14 mouse cellular contexts compared by ENCODE assay signal in the genomic region with DNA sequence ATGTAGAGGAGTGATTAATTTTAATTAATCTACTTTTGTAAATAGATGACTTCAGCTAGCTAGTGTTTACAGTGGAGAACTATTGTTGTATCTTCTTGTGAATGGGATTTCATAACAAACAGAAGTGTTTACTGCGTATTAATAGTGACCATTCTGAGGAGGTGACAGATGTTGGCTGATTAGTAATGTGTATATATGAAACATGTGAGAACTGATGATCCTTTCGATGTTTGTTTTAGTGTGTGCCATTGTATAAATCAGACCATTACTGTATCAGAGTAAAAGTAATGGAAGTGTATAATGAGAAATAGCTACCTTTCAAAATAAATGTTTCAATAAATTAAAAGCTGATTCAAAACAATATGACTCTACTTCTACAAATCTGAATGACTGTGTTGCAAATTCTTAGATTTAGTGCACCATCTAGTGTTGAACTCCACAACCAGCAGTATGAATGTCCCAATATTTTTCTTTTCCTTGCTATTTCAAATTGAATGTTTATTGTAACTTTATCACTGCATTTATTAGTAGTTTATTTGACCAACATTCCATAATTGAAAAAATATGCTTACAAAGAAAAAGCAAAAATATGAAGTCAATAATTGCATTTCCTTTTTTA.
DNase-seq lines count a peak whose midpoint lies in the region; ATAC-seq and TF ChIP-seq lines count a peak whose summit lies in the region.
"Had no signal": no experiment of that assay in that cellular context is flagged by ENCODE, and none has a peak within 500 bp of the region (broad histone marks: within the 10 kb centered on the region; RNA-seq: fewer than 3 reads in every experiment).

No protein-coding gene starts in this region.

- DNase-seq in frontal cortex, postnatal 10 days (ENCODE audit: low spot score in 2 of 2) = no peak
- DNase-seq in lung, embryonic 14.5 days = peak; percentile 65
- no peak for DNase-seq in lung, postnatal 4 days
- no peak for DNase-seq in Patski (ENCODE audit: low read depth, low spot score)
- peak; percentile 1 for DNase-seq in mesoderm, embryonic 11.5 days (ENCODE audit: low read depth, low spot score)
- no peak for DNase-seq in heart, postnatal 4 days
- no peak for DNase-seq in adrenal gland, postnatal 10 days
- DNase-seq: cerebellum, adult 11-12 months; kidney, postnatal 4 days; right cerebral cortex, postnatal 25 days had no signal

- H3K4me3 ChIP-seq in lung, embryonic 14.5 days (ENCODE audit: low read depth, low read length) = no peak overlapping the region
- H3K4me3 ChIP-seq: hindbrain, embryonic 15.5 days; lung, embryonic 15.5 days had no signal

- no peaks in the 10 kb centered on the region for H3K27me3 ChIP-seq in lung, embryonic 14.5 days (ENCODE audit: insufficient read depth, low read length)
- H3K27me3 ChIP-seq in Patski = peaks cover 28% of the 10 kb centered on the region
- H3K27me3 ChIP-seq: hindbrain, embryonic 15.5 days; lung, embryonic 15.5 days had no signal

- no peak overlapping the region for H3K27ac ChIP-seq in lung, embryonic 14.5 days (ENCODE audit: low read depth)
- H3K27ac ChIP-seq: hindbrain, embryonic 15.5 days; lung, embryonic 15.5 days had no signal

- ATAC-seq in frontal cortex, adult (ENCODE audit: low TSS enrichment) = peak; percentile 76; the same call in 1 of the 2 replicates
- ATAC-seq in lung, embryonic 14.5 days (ENCODE audit: insufficient read depth) = no peak
- no peak for ATAC-seq in Patski
- ATAC-seq: activated CD4-positive, CD25-positive, alpha-beta regulatory T cell, adult 4 months had no signal

- no peak overlapping the region for H3K9ac ChIP-seq in lung, embryonic 14.5 days
- H3K9ac ChIP-seq: hindbrain, embryonic 15.5 days; lung, embryonic 15.5 days had no signal

- H3K4me1 ChIP-seq in lung, embryonic 14.5 days (ENCODE audit: insufficient read depth) = no peaks in the 10 kb centered on the region
- H3K4me1 ChIP-seq: hindbrain, embryonic 15.5 days; lung, embryonic 15.5 days had no signal

- H3K4me2 ChIP-seq in lung, embryonic 14.5 days = no peak overlapping the region
- H3K4me2 ChIP-seq: hindbrain, embryonic 15.5 days; lung, embryonic 15.5 days had no signal

- H3K36me3 ChIP-seq in lung, embryonic 14.5 days (ENCODE audit: insufficient read depth) = no peaks in the 10 kb centered on the region
- H3K36me3 ChIP-seq: hindbrain, embryonic 15.5 days; lung, embryonic 15.5 days had no signal

- in situ Hi-C loops in Patski (cut with MboI; ENCODE audit: low pct_unique_long_range_greater_than_20kb) = no loop called here

- CTCF ChIA-PET in Patski (lab: Charles Lee) = interaction anchor here (1.4 kb wide), 1 partner anchor 12 kb away, joined by 5 read pairs; no protein-coding TSS in a partner anchor

- H3K9me3 ChIP-seq in lung, embryonic 14.5 days (ENCODE audit: low read depth, low read length) = no peaks in the 10 kb centered on the region
- H3K9me3 ChIP-seq: hindbrain, embryonic 15.5 days; lung, embryonic 15.5 days had no signal

- TF ChIP-seq CTCF in lung, embryonic 14.5 days (IDR thresholded peaks at IDR 0.05; ENCODE audit: low read depth) = peak; percentile 50
- peak; percentile 37 for TF ChIP-seq CTCF in Patski (IDR thresholded peaks at IDR 0.05)

- 66% methylated on average over 2 of the region's 2 CpGs for WGBS in lung, embryonic 14.5 days

- POLR2A ChIA-PET in Patski (lab: Charles Lee) = no interaction called here

Comparison
In these comparisons a context has a peak if more than half of its experiments do, and no peak if none do; other contexts are left out.
1. DNase-seq: peak in lung, embryonic 14.5 days (single experiment) and mesoderm, embryonic 11.5 days (single experiment); none in frontal cortex, postnatal 10 days (0 of 2), lung, postnatal 4 days (0 of 2), Patski (single experiment), heart, postnatal 4 days (single experiment) and adrenal gland, postnatal 10 days (single experiment).